In the genomic region with DNA sequence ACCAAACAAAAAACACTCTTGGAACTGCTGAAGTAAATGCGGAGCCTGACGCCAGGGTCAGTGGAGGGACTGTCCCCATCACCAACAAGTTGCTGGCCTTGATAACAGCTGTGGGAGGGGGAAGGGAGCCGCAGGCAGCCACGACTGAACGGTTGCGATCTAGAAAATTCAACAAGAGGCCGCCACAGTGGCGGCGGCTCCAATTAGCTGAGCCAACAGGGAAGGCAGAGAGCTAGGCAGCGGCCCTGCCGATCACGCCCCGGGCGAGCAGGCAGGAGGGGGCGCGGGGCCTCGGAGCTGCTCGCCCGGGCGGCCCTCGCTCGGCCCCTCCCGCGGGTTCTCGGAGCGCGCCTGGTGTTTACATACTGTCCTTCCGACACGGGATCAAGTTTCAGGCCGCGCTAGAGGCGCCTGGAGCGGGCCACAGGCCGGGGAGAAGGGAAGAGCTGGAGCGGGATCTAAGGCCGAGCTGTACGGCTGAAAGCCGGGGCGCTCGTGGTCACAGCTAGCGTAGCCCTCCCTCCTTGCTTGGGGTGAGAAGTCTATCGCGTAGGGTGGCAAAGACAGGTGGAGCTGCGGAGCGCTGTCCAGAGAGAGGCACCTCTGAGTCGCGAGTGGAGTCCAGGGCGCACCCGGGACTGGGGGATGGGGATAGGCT, we compare ENCODE assay signal across 8 mouse cellular contexts. TPM values are rescaled to one million over a fixed set of nuclear protein-coding genes. Genes with fewer than 3 reads are reported as not detected.
DNase-seq lines count a peak whose midpoint lies in the region; ATAC-seq and TF ChIP-seq lines count a peak whose summit lies in the region.

No protein-coding gene starts in this region.

- H3K4me3 ChIP-seq in layer of hippocampus, adult 2 months: peak overlapping the region; percentile 40
- H3K4me3 ChIP-seq in heart, embryonic 13.5 days: peak overlapping the region; percentile 52
- H3K4me3 ChIP-seq in limb, embryonic 10.5 days: peak overlapping the region; percentile 50
- H3K4me3 ChIP-seq in midbrain, embryonic 15.5 days: peak overlapping the region; percentile 30

- ATAC-seq in heart, embryonic 13.5 days (ENCODE audit: extremely low read depth, insufficient number of reproducible peaks, low FRiP score, low TSS enrichment): peak; percentile 17
- no peak for ATAC-seq in midbrain, embryonic 15.5 days (replicated peaks)

- TF ChIP-seq CTCF in layer of hippocampus, adult 2 months (conservative IDR thresholded peaks at IDR 0.05): no peak

- H3K9me3 ChIP-seq in heart, embryonic 13.5 days: no peaks in the 10 kb centered on the region
- H3K9me3 ChIP-seq in limb, embryonic 10.5 days (replicated peaks): no peaks in the 10 kb centered on the region
- no peaks in the 10 kb centered on the region for H3K9me3 ChIP-seq in midbrain, embryonic 15.5 days

- peaks cover 70% of the 10 kb centered on the region for H3K4me1 ChIP-seq in heart, embryonic 13.5 days
- H3K4me1 ChIP-seq in limb, embryonic 10.5 days: peaks cover 90% of the 10 kb centered on the region
- H3K4me1 ChIP-seq in midbrain, embryonic 15.5 days: peaks cover 42% of the 10 kb centered on the region

- H3K27me3 ChIP-seq in heart, embryonic 13.5 days (replicated peaks): peaks cover 98% of the 10 kb centered on the region
- H3K27me3 ChIP-seq in limb, embryonic 10.5 days (ENCODE audit: low read depth, poor library complexity, severe bottlenecking): peaks cover 100% of the 10 kb centered on the region
- peaks cover 64% of the 10 kb centered on the region for H3K27me3 ChIP-seq in midbrain, embryonic 15.5 days (replicated peaks)

- no peaks in the 10 kb centered on the region for H3K36me3 ChIP-seq in heart, embryonic 13.5 days
- H3K36me3 ChIP-seq in limb, embryonic 10.5 days: no peaks in the 10 kb centered on the region
- no peaks in the 10 kb centered on the region for H3K36me3 ChIP-seq in midbrain, embryonic 15.5 days (replicated peaks)

- under 1% methylated on average over 44 of the region's 49 CpGs for WGBS in heart, embryonic 13.5 days
- WGBS in limb, embryonic 10.5 days: 1% methylated on average over 49 of the region's 49 CpGs
- WGBS in midbrain, embryonic 15.5 days: 3% methylated on average over 48 of the region's 49 CpGs

- H3K4me2 ChIP-seq in heart, embryonic 13.5 days: peak overlapping the region; percentile 81
- peak overlapping the region; percentile 73 for H3K4me2 ChIP-seq in midbrain, embryonic 15.5 days

- peak overlapping the region; percentile 10; the same call in 1 of the 2 replicates for H3K27ac ChIP-seq in layer of hippocampus, adult 2 months
- H3K27ac ChIP-seq in heart, embryonic 13.5 days (replicated peaks): peak overlapping the region; percentile 88
- peak overlapping the region; percentile 88 for H3K27ac ChIP-seq in limb, embryonic 10.5 days
- peak overlapping the region; percentile 45; the same call in 1 of the 2 replicates for H3K27ac ChIP-seq in midbrain, embryonic 15.5 days

- H3K9ac ChIP-seq in heart, embryonic 13.5 days: peak overlapping the region; percentile 80
- H3K9ac ChIP-seq in midbrain, embryonic 15.5 days: peak overlapping the region; percentile 31; the same call in 1 of the 2 replicates

- no peak for DNase-seq in layer of hippocampus, adult 2 months (ENCODE audit: low spot score in 2 of 2)
- no peak for DNase-seq in layer of hippocampus, postnatal 25 days (ENCODE audit: extremely low spot score in 1 of 2, low spot score in 1 of 2)
- DNase-seq in embryo, embryonic 9.5 days (ENCODE audit: extremely low spot score): peak; percentile 75
- DNase-seq in limb, embryonic 10.5 days (ENCODE audit: low spot score): peak; percentile 78
- peak; percentile 76 for DNase-seq in yolk sac, embryonic 10.5 days (ENCODE audit: low spot score)
- no peak for DNase-seq in c-Kit-positive CD71-positive TER-119-positive erythroid progenitor cells, embryonic 14.5 days (ENCODE audit: low spot score)

RNA-seq across cellular contexts. Expression of a gene that starts 26.8 kb away (rescaled TPM):
- 10 to 100 TPM; 16.7 to 21.3 TPM for total RNA-seq in layer of hippocampus, adult 2 months (2021)
- 10 to 100 TPM; 17.1 to 17.6 TPM for total RNA-seq in layer of hippocampus, postnatal 25 days (2021)
- polyA plus RNA-seq in heart, embryonic 13.5 days (2015; fragmentation: Nextera tagmentation; extraction: Ambion mirVana): 14.2 and 14.5 TPM in 2 replicates
- 20.7 and 26.5 TPM in 2 replicates for polyA plus RNA-seq in limb, embryonic 10.5 days (2016; fragmentation: Nextera tagmentation; extraction: Ambion mirVana)
- polyA plus RNA-seq in midbrain, embryonic 15.5 days (2015; fragmentation: Nextera tagmentation; extraction: Ambion mirVana): 18.4 and 18.8 TPM in 2 replicates

Comparison
In these comparisons a context has a peak if more than half of its experiments do, and no peak if none do; other contexts are left out.
1. DNase-seq: peak in embryo, embryonic 9.5 days (single experiment), limb, embryonic 10.5 days (single experiment) and yolk sac, embryonic 10.5 days (single experiment); none in layer of hippocampus, adult 2 months (0 of 2), layer of hippocampus, postnatal 25 days (0 of 2) and c-Kit-positive CD71-positive TER-119-positive erythroid progenitor cells, embryonic 14.5 days (single experiment).
2. H3K27ac ChIP-seq: peak in every context shown above with its lines; median percentile 88 in heart, embryonic 13.5 days; 88 in limb, embryonic 10.5 days; 45 in midbrain, embryonic 15.5 days; 10 in layer of hippocampus, adult 2 months.
3. Peak in every context shown above with its lines, with median percentiles within 50 percentile points of each other: H3K4me3 ChIP-seq.